Mouse (Mus musculus): ENCODE measurements around the gene Krtap4-7. TPM values are rescaled to one million over a fixed set of nuclear protein-coding genes. Genes with fewer than 3 reads are reported as not detected.
"Not testable (repeated sequence)": the region's sequence is repeated elsewhere in the genome, so short reads cannot be mapped to it uniquely, and the experiment has no call there.

Krtap4-7 gene
- not detected in 2 replicates for polyA plus RNA-seq (2014; fragmentation: Nextera tagmentation; extraction: Ambion mirVana)

GRCm38 (mm10) chr11:99643635-99644139 is at the start of gene Krtap4-7:
TSS of gene Krtap4-7 (minus strand) at chr11:99644089.
- not testable (repeated sequence) for H3K9me3 ChIP-seq (ENCODE audit: control insufficient read depth, low read length); DNase-seq (ENCODE audit: low spot score, missing footprints); H3K4me2 ChIP-seq; H3K27ac ChIP-seq (ENCODE audit: low read depth, low read length); H3K9ac ChIP-seq (ENCODE audit: low read length); H3K4me3 ChIP-seq (ENCODE audit: low read depth, low read length); H3K36me3 ChIP-seq (ENCODE audit: control insufficient read depth, insufficient read depth, low read length); H3K27me3 ChIP-seq (ENCODE audit: control insufficient read depth, insufficient read depth, low read length); H3K4me1 ChIP-seq (ENCODE audit: control insufficient read depth, insufficient read depth, low read length); ATAC-seq (ENCODE audit: low FRiP score)
- 84% methylated on average over 9 of the region's 9 CpGs for WGBS

GRCm38 (mm10) chr11:99690463-99690862 is 46.6 kb upstream of the Krtap4-7 start, which contains the start of gene Gm14190:
TSS of gene Gm14190 (minus strand) at chr11:99690740.
- H3K4me3 ChIP-seq (ENCODE audit: low read depth, low read length): no peak within 1 kb of the TSS
- H3K36me3 ChIP-seq (ENCODE audit: control insufficient read depth, insufficient read depth, low read length): no peaks in the 10 kb centered on the region
- H3K9me3 ChIP-seq (ENCODE audit: control insufficient read depth, low read length): no peaks in the 10 kb centered on the region
- no peak within 1 kb of the TSS for H3K9ac ChIP-seq (ENCODE audit: low read length)
- H3K4me1 ChIP-seq (ENCODE audit: control insufficient read depth, insufficient read depth, low read length): no peaks in the 10 kb centered on the region
- DNase-seq (ENCODE audit: low spot score, missing footprints) (no peak), ATAC-seq (ENCODE audit: low FRiP score) (no peak)
- H3K4me2 ChIP-seq: no peak within 1 kb of the TSS
- no peak within 1 kb of the TSS for H3K27ac ChIP-seq (ENCODE audit: low read depth, low read length)
- H3K27me3 ChIP-seq (ENCODE audit: control insufficient read depth, insufficient read depth, low read length): no peaks in the 10 kb centered on the region
- WGBS: 74% methylated on average over 1 of the region's 1 CpGs

GRCm38 (mm10) chr11:99685235-99685634 is 41.3 kb upstream of the Krtap4-7 start:
- 62% methylated on average over 1 of the region's 1 CpGs for WGBS
- H3K36me3 ChIP-seq (ENCODE audit: control insufficient read depth, insufficient read depth, low read length); H3K4me2 ChIP-seq; H3K4me3 ChIP-seq (ENCODE audit: low read depth, low read length); H3K4me1 ChIP-seq (ENCODE audit: control insufficient read depth, insufficient read depth, low read length); H3K9ac ChIP-seq (ENCODE audit: low read length); H3K9me3 ChIP-seq (ENCODE audit: control insufficient read depth, low read length); H3K27ac ChIP-seq (ENCODE audit: low read depth, low read length); H3K27me3 ChIP-seq (ENCODE audit: control insufficient read depth, insufficient read depth, low read length); DNase-seq (ENCODE audit: low spot score, missing footprints); ATAC-seq (ENCODE audit: low FRiP score): not testable (repeated sequence)

GRCm38 (mm10) chr11:99683481-99683880 is 39.6 kb upstream of the Krtap4-7 start:
- no peaks in the 10 kb centered on the region for H3K4me1 ChIP-seq (ENCODE audit: control insufficient read depth, insufficient read depth, low read length)
- H3K27me3 ChIP-seq (ENCODE audit: control insufficient read depth, insufficient read depth, low read length): no peaks in the 10 kb centered on the region
- no peak for DNase-seq (ENCODE audit: low spot score, missing footprints)
- H3K36me3 ChIP-seq (ENCODE audit: control insufficient read depth, insufficient read depth, low read length): no peaks in the 10 kb centered on the region
- H3K27ac ChIP-seq (ENCODE audit: low read depth, low read length): no peak overlapping the region
- no peak overlapping the region for H3K4me3 ChIP-seq (ENCODE audit: low read depth, low read length)
- no peak overlapping the region for H3K9ac ChIP-seq (ENCODE audit: low read length)
- no peak for ATAC-seq (ENCODE audit: low FRiP score)
- no peaks in the 10 kb centered on the region for H3K9me3 ChIP-seq (ENCODE audit: control insufficient read depth, low read length)
- H3K4me2 ChIP-seq: no peak overlapping the region
- WGBS: 87% methylated on average over 2 of the region's 2 CpGs

GRCm38 (mm10) chr11:99665860-99666259 is 22.0 kb upstream of the Krtap4-7 start, which contains the start of gene Krtap4-6:
TSS of gene Krtap4-6 (minus strand) at chr11:99665960.
- no peak for ATAC-seq (ENCODE audit: low FRiP score)

GRCm38 (mm10) chr11:99662802-99663201 is 18.9 kb upstream of the Krtap4-7 start:
- no peaks in the 10 kb centered on the region for H3K9me3 ChIP-seq (ENCODE audit: control insufficient read depth, low read length)
- H3K27ac ChIP-seq (ENCODE audit: low read depth, low read length): no peak overlapping the region
- H3K4me1 ChIP-seq (ENCODE audit: control insufficient read depth, insufficient read depth, low read length): no peaks in the 10 kb centered on the region
- WGBS: 88% methylated on average over 10 of the region's 10 CpGs
- H3K4me3 ChIP-seq (ENCODE audit: low read depth, low read length): no peak overlapping the region
- H3K27me3 ChIP-seq (ENCODE audit: control insufficient read depth, insufficient read depth, low read length): no peaks in the 10 kb centered on the region
- no peak overlapping the region for H3K4me2 ChIP-seq
- no peaks in the 10 kb centered on the region for H3K36me3 ChIP-seq (ENCODE audit: control insufficient read depth, insufficient read depth, low read length)
- ATAC-seq (ENCODE audit: low FRiP score) (no peak), DNase-seq (ENCODE audit: low spot score, missing footprints) (no peak)
- H3K9ac ChIP-seq (ENCODE audit: low read length): no peak overlapping the region

More at GRCm38 (mm10) chr11:99665860-99666259, 22.0 kb upstream of the Krtap4-7 start, which contains the start of gene Krtap4-6:
- H3K9ac ChIP-seq (ENCODE audit: low read length): no peak within 1 kb of the TSS
- no peaks in the 10 kb centered on the region for H3K36me3 ChIP-seq (ENCODE audit: control insufficient read depth, insufficient read depth, low read length)
- H3K4me2 ChIP-seq: no peak within 1 kb of the TSS
- H3K9me3 ChIP-seq (ENCODE audit: control insufficient read depth, low read length): no peaks in the 10 kb centered on the region
- no peaks in the 10 kb centered on the region for H3K4me1 ChIP-seq (ENCODE audit: control insufficient read depth, insufficient read depth, low read length)
- H3K27ac ChIP-seq (ENCODE audit: low read depth, low read length): no peak within 1 kb of the TSS
- DNase-seq (ENCODE audit: low spot score, missing footprints): no peak
- no peak within 1 kb of the TSS for H3K4me3 ChIP-seq (ENCODE audit: low read depth, low read length)
- H3K27me3 ChIP-seq (ENCODE audit: control insufficient read depth, insufficient read depth, low read length): no peaks in the 10 kb centered on the region

GRCm38 (mm10) chr11:99659256-99659655 is 15.4 kb upstream of the Krtap4-7 start:
- Histone ChIP-seq H3K9me3 (ENCODE audit: control insufficient read depth, low read length) (no peaks in the 10 kb centered on the region), H3K4me2 (no peak overlapping the region), H3K4me3 (ENCODE audit: low read depth, low read length) (no peak overlapping the region), H3K27me3 (ENCODE audit: control insufficient read depth, insufficient read depth, low read length) (no peaks in the 10 kb centered on the region), H3K9ac (ENCODE audit: low read length) (no peak overlapping the region), H3K4me1 (ENCODE audit: control insufficient read depth, insufficient read depth, low read length) (no peaks in the 10 kb centered on the region), H3K27ac (ENCODE audit: low read depth, low read length) (no peak overlapping the region), H3K36me3 (ENCODE audit: control insufficient read depth, insufficient read depth, low read length) (no peaks in the 10 kb centered on the region)
- DNase-seq (ENCODE audit: low spot score, missing footprints): no peak
- no peak for ATAC-seq (ENCODE audit: low FRiP score)
- 92% methylated on average over 4 of the region's 4 CpGs for WGBS

GRCm38 (mm10) chr11:99658467-99659010 is 14.7 kb upstream of the Krtap4-7 start, which contains the start of gene Gm11563:
TSS of gene Gm11563 (minus strand) at chr11:99658960.
- not testable (repeated sequence) for H3K36me3 ChIP-seq (ENCODE audit: control insufficient read depth, insufficient read depth, low read length); H3K9me3 ChIP-seq (ENCODE audit: control insufficient read depth, low read length); DNase-seq (ENCODE audit: low spot score, missing footprints); H3K27ac ChIP-seq (ENCODE audit: low read depth, low read length); H3K4me2 ChIP-seq; H3K4me3 ChIP-seq (ENCODE audit: low read depth, low read length); ATAC-seq (ENCODE audit: low FRiP score); H3K9ac ChIP-seq (ENCODE audit: low read length); H3K27me3 ChIP-seq (ENCODE audit: control insufficient read depth, insufficient read depth, low read length); H3K4me1 ChIP-seq (ENCODE audit: control insufficient read depth, insufficient read depth, low read length)
- WGBS: 68% methylated on average over 10 of the region's 10 CpGs

GRCm38 (mm10) chr11:99657051-99657450 is 13.2 kb upstream of the Krtap4-7 start:
- no peaks in the 10 kb centered on the region for H3K36me3 ChIP-seq (ENCODE audit: control insufficient read depth, insufficient read depth, low read length)
- no peak overlapping the region for H3K4me3 ChIP-seq (ENCODE audit: low read depth, low read length)
- WGBS: 57% methylated on average over 5 of the region's 5 CpGs
- no peak overlapping the region for H3K27ac ChIP-seq (ENCODE audit: low read depth, low read length)
- ATAC-seq (ENCODE audit: low FRiP score) (no peak), DNase-seq (ENCODE audit: low spot score, missing footprints) (no peak)
- H3K4me1 ChIP-seq (ENCODE audit: control insufficient read depth, insufficient read depth, low read length): no peaks in the 10 kb centered on the region
- no peak overlapping the region for H3K9ac ChIP-seq (ENCODE audit: low read length)
- no peak overlapping the region for H3K4me2 ChIP-seq
- H3K9me3 ChIP-seq (ENCODE audit: control insufficient read depth, low read length): no peaks in the 10 kb centered on the region
- H3K27me3 ChIP-seq (ENCODE audit: control insufficient read depth, insufficient read depth, low read length): no peaks in the 10 kb centered on the region
